Mouse (Mus musculus): ENCODE measurements around the gene Dhx58. TPM values are rescaled to one million over a fixed set of nuclear protein-coding genes. Genes with fewer than 3 reads are reported as not detected.

Gene Dhx58
- polyA plus RNA-seq, 1 experiment from 2014 or later: 2.7 TPM

DNA sequence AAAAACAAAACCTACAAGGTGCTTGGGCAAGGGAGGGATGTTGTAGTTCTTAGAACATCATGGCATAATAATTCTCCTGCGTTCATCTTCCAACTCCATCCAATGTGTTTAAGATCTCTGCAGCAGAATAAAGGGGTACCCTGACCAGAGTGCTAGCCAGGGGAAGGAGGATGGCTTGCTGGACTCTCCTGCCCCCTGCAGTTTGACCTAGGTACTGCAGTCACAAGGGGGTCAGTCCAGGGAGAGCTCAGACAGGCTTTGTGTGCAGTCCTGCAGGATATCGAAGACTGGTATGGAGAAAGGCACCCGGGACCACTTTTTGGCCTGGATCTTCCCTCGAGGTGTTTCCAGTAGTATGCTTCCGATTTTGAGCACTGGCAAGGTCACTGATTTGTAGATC, 9.1 kb downstream of the Dhx58 start:
- H3K27me3 ChIP-seq (ENCODE audit: control insufficient read depth, insufficient read depth, low read length): no peaks in the 10 kb centered on the region
- H3K27ac ChIP-seq (ENCODE audit: low read depth, low read length): no peak overlapping the region
- H3K9ac ChIP-seq (replicated peaks; ENCODE audit: low read depth, low read length): no peak overlapping the region
- H3K9me3 ChIP-seq (ENCODE audit: control insufficient read depth, low read length): no peaks in the 10 kb centered on the region
- no peak for ATAC-seq (ENCODE audit: low read depth)
- no peaks in the 10 kb centered on the region for H3K36me3 ChIP-seq (ENCODE audit: control insufficient read depth, insufficient read depth, low read length)
- WGBS: 41% methylated on average over 5 of the region's 5 CpGs
- no peak overlapping the region for H3K4me2 ChIP-seq (ENCODE audit: low read depth, low read length)
- no peaks in the 10 kb centered on the region for H3K4me1 ChIP-seq (ENCODE audit: control insufficient read depth, insufficient read depth, low read length)
- H3K4me3 ChIP-seq (ENCODE audit: low read depth, low read length): no peak overlapping the region

DNA sequence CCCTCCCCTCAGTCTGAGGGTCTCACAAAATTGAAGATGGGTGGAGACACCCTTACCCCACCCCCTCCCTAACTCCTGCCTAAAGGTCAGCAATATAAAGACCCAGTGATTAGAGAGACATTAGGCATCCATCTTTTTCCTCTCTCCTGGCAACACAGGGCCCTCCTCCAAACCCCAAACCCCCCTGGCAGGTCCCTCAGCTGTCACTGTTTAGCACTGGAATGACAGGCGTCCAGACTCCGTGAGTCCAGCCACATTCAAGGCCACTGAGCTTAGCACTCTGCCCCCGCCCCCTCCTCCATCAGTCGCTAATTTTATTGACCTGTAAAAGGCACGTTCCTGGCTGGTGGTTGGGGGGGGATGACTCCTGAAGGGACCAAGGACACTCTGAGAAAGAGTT, 10.9 kb downstream of the Dhx58 start:
- Histone ChIP-seq H3K27ac (ENCODE audit: low read depth, low read length) (no peak overlapping the region), H3K4me3 (ENCODE audit: low read depth, low read length) (no peak overlapping the region), H3K27me3 (ENCODE audit: control insufficient read depth, insufficient read depth, low read length) (no peaks in the 10 kb centered on the region), H3K36me3 (ENCODE audit: control insufficient read depth, insufficient read depth, low read length) (no peaks in the 10 kb centered on the region), H3K9ac (replicated peaks; ENCODE audit: low read depth, low read length) (no peak overlapping the region), H3K4me1 (ENCODE audit: control insufficient read depth, insufficient read depth, low read length) (no peaks in the 10 kb centered on the region), H3K9me3 (ENCODE audit: control insufficient read depth, low read length) (no peaks in the 10 kb centered on the region), H3K4me2 (ENCODE audit: low read depth, low read length) (no peak overlapping the region)
- no peak for ATAC-seq (ENCODE audit: low read depth)
- 17% methylated on average over 5 of the region's 5 CpGs for WGBS

DNA sequence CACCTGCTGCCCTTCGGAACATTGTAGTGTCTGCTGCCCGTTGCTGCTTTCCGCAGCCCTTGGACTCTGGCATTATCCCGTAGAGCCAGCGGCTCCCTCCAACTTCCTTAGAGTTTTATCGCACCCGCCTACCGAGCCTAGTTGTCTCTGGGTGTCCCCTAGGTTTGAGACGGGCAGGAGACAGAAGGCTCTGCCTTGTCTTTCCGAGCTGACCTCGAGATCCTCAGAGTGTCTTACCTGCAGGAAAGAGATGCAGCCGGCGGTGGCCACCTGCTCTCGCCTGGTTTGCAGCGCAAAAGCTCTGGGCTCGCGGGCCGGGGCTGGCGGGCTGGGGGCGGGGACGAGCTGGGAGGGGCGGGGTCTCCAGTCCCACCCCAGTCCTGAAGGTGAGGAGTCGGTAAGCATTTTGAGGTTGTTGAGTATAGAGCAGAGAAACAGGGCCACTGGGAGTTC, 11.9 kb downstream of the Dhx58 start, which contains the start of gene Zfp385c:
Zfp385c (minus strand) TSS at position 292 of the 453 bp plus-strand sequence.
- H3K9ac ChIP-seq (replicated peaks; ENCODE audit: low read depth, low read length): no peak within 1 kb of the TSS

DNA sequence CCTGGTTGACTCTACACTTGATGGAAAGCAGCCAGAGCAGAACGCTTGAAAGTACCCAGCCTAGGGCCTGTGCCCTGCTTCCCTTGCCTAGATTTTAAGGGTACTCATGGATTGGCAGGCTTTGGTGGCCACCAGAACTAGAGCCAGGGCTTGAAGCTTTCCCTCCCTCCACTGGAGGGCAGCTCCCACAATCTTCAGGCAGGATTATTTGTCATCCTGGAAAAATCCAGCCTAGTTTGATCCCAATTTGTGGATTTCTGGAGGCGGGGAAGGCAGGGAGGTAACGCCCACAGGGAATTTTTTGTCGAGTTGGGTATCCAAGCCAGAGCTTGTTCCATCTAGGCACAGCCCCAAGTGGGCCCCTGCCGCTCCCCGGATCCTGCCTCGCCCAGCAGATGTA, 13.7 kb downstream of the Dhx58 start:
- H3K27me3 ChIP-seq (ENCODE audit: control insufficient read depth, insufficient read depth, low read length): no peaks in the 10 kb centered on the region

More for the DNA sequence above, 11.9 kb downstream of the Dhx58 start, which contains the start of gene Zfp385c:
- Histone ChIP-seq H3K4me1 (ENCODE audit: control insufficient read depth, insufficient read depth, low read length) (no peaks in the 10 kb centered on the region), H3K27me3 (ENCODE audit: control insufficient read depth, insufficient read depth, low read length) (no peaks in the 10 kb centered on the region), H3K9me3 (ENCODE audit: control insufficient read depth, low read length) (no peaks in the 10 kb centered on the region), H3K4me2 (ENCODE audit: low read depth, low read length) (peak within 1 kb of the TSS; percentile 38), H3K4me3 (ENCODE audit: low read depth, low read length) (peak within 1 kb of the TSS; percentile 11; the same call in 1 of the 2 replicates), H3K36me3 (ENCODE audit: control insufficient read depth, insufficient read depth, low read length) (no peaks in the 10 kb centered on the region), H3K27ac (ENCODE audit: low read depth, low read length) (no peak within 1 kb of the TSS)
- 1% methylated on average over 23 of the region's 23 CpGs for WGBS
- no peak for ATAC-seq (ENCODE audit: low read depth)

DNA sequence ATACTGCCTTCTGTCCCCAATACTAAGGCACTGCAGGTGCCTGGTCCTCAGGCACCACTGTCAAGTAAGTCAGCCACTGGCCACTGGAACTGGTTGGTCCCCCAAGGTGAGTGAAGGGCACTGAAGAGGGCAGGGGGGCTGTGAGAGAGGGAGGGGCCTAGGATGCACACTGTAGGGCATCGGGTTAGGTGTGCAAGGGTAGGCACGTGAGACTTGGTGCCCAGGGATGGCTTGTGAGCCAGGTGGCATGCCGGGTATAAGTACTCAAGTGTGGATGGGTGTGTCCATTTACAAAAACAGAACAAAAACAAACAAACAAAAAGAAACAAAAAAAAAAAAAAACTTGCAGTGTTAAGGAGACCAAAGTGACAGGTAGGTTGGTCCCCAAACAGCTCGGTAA, 15.6 kb downstream of the Dhx58 start:
- H3K27me3 ChIP-seq (ENCODE audit: control insufficient read depth, insufficient read depth, low read length): no peaks in the 10 kb centered on the region
- H3K36me3 ChIP-seq (ENCODE audit: control insufficient read depth, insufficient read depth, low read length): no peaks in the 10 kb centered on the region
- no peak overlapping the region for H3K9ac ChIP-seq (replicated peaks; ENCODE audit: low read depth, low read length)
- H3K4me1 ChIP-seq (ENCODE audit: control insufficient read depth, insufficient read depth, low read length): no peaks in the 10 kb centered on the region
- H3K4me3 ChIP-seq (ENCODE audit: low read depth, low read length): no peak overlapping the region
- H3K27ac ChIP-seq (ENCODE audit: low read depth, low read length): no peak overlapping the region
- H3K4me2 ChIP-seq (ENCODE audit: low read depth, low read length): no peak overlapping the region
- H3K9me3 ChIP-seq (ENCODE audit: control insufficient read depth, low read length): no peaks in the 10 kb centered on the region
- 77% methylated on average over 4 of the region's 4 CpGs for WGBS
- no peak for ATAC-seq (ENCODE audit: low read depth)

More for the DNA sequence above, 13.7 kb downstream of the Dhx58 start:
- H3K9me3 ChIP-seq (ENCODE audit: control insufficient read depth, low read length): no peaks in the 10 kb centered on the region
- no peak overlapping the region for H3K27ac ChIP-seq (ENCODE audit: low read depth, low read length)
- no peak overlapping the region for H3K9ac ChIP-seq (replicated peaks; ENCODE audit: low read depth, low read length)
- H3K4me2 ChIP-seq (ENCODE audit: low read depth, low read length): no peak overlapping the region
- WGBS: 82% methylated on average over 7 of the region's 7 CpGs
- no peaks in the 10 kb centered on the region for H3K36me3 ChIP-seq (ENCODE audit: control insufficient read depth, insufficient read depth, low read length)
- no peaks in the 10 kb centered on the region for H3K4me1 ChIP-seq (ENCODE audit: control insufficient read depth, insufficient read depth, low read length)
- ATAC-seq (ENCODE audit: low read depth): no peak
- no peak overlapping the region for H3K4me3 ChIP-seq (ENCODE audit: low read depth, low read length)

DNA sequence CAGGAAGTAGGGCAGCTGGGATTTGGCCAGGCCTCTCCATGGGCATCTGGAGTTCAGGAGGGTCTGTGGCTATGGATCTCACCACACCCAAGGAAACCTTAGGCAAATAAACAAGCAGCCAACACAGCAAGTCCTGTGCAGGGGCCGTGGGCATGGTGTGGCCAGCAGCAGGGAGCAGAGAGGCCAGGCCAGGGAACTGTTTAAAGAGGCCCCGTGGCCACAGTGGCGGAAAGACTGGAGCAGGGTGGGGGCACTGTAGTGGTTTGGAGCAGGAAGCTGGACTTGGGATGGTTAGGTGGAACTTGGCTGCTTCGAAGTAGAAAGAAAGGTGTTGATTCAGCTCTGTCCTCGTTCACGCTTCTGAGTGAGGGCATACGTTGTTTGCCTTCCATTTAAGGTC, 16.8 kb downstream of the Dhx58 start:
- Histone ChIP-seq H3K4me2 (ENCODE audit: low read depth, low read length) (no peak overlapping the region), H3K36me3 (ENCODE audit: control insufficient read depth, insufficient read depth, low read length) (no peaks in the 10 kb centered on the region), H3K9me3 (ENCODE audit: control insufficient read depth, low read length) (no peaks in the 10 kb centered on the region), H3K4me1 (ENCODE audit: control insufficient read depth, insufficient read depth, low read length) (no peaks in the 10 kb centered on the region), H3K9ac (replicated peaks; ENCODE audit: low read depth, low read length) (no peak overlapping the region), H3K4me3 (ENCODE audit: low read depth, low read length) (no peak overlapping the region), H3K27me3 (ENCODE audit: control insufficient read depth, insufficient read depth, low read length) (no peaks in the 10 kb centered on the region), H3K27ac (ENCODE audit: low read depth, low read length) (no peak overlapping the region)
- 78% methylated on average over 7 of the region's 7 CpGs for WGBS
- ATAC-seq (ENCODE audit: low read depth): no peak

DNA sequence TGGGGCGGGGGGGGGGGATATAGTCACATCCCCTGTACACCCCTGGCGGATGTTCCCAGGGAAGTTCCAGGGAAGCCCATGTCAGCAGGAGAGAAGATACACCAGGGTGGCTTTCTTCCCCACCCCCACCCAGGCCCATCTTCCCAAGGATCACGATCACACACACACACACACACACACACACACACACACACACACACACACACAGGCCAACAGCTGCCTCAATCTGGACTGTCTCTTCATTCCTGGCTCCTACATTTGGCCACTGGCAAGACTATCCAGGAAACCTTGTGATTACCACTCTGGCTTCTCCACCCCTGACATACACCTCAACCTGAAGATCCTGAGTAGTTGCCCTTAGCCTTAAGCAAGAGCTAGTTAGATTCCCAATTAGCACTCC, 18.7 kb downstream of the Dhx58 start:
- no peak overlapping the region for H3K9ac ChIP-seq (replicated peaks; ENCODE audit: low read depth, low read length)
- no peaks in the 10 kb centered on the region for H3K27me3 ChIP-seq (ENCODE audit: control insufficient read depth, insufficient read depth, low read length)
- no peak overlapping the region for H3K4me2 ChIP-seq (ENCODE audit: low read depth, low read length)
- no peaks in the 10 kb centered on the region for H3K4me1 ChIP-seq (ENCODE audit: control insufficient read depth, insufficient read depth, low read length)
- no peak for ATAC-seq (ENCODE audit: low read depth)
- no peak overlapping the region for H3K4me3 ChIP-seq (ENCODE audit: low read depth, low read length)
- H3K27ac ChIP-seq (ENCODE audit: low read depth, low read length): no peak overlapping the region
- no peaks in the 10 kb centered on the region for H3K9me3 ChIP-seq (ENCODE audit: control insufficient read depth, low read length)
- 79% methylated on average over 3 of the region's 3 CpGs for WGBS
- H3K36me3 ChIP-seq (ENCODE audit: control insufficient read depth, insufficient read depth, low read length): no peaks in the 10 kb centered on the region

DNA sequence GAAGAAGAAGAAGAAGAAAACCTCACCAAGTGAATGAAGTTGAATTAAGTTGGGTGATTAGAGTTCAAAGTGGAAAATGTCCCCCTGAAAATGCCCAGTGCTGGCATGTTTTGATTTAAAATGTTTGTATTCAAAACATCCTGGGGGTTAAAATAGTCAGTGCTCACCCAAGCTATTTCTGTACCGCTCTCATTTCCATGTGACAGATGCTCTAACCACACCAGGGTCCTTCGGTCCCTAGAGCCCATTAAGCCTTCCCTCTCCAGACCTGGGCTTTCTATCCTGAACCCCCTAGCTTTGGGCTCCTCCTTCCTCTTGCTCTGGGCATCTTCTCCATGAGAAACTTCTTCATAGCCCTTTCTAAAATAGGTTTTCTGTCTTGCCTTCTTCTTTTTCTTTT, 20.0 kb downstream of the Dhx58 start:
- Histone ChIP-seq H3K9ac (replicated peaks; ENCODE audit: low read depth, low read length) (no peak overlapping the region), H3K4me1 (ENCODE audit: control insufficient read depth, insufficient read depth, low read length) (no peaks in the 10 kb centered on the region), H3K36me3 (ENCODE audit: control insufficient read depth, insufficient read depth, low read length) (no peaks in the 10 kb centered on the region), H3K27me3 (ENCODE audit: control insufficient read depth, insufficient read depth, low read length) (no peaks in the 10 kb centered on the region), H3K27ac (ENCODE audit: low read depth, low read length) (no peak overlapping the region), H3K4me2 (ENCODE audit: low read depth, low read length) (no peak overlapping the region), H3K9me3 (ENCODE audit: control insufficient read depth, low read length) (no peaks in the 10 kb centered on the region), H3K4me3 (ENCODE audit: low read depth, low read length) (no peak overlapping the region)
- no peak for ATAC-seq (ENCODE audit: low read depth)
- 59% methylated on average over 2 of the region's 2 CpGs for whole genome bisulfite sequencing

DNA sequence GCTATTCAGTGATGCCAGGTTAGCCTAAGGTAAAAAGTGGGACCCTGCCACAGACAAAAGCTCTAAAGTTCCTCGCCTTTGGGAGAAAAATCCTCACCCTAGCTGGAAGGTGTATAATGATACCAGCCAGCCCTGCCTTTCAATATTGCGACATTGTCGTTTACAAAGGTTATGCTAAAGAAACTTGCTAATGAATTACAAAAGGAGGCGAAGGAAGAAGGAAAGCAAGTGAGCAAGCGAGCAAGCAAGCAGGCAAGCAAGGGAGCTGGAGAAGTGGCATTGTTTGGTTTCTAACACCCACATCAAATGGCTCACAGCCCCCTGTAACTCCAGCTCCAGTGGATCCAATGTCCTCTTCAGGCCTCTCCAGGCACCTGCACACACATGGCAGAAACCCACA, 21.5 kb downstream of the Dhx58 start:
- 73% methylated on average over 5 of the region's 5 CpGs for WGBS
- Histone ChIP-seq H3K4me1 (ENCODE audit: control insufficient read depth, insufficient read depth, low read length) (no peaks in the 10 kb centered on the region), H3K36me3 (ENCODE audit: control insufficient read depth, insufficient read depth, low read length) (no peaks in the 10 kb centered on the region), H3K9me3 (ENCODE audit: control insufficient read depth, low read length) (no peaks in the 10 kb centered on the region), H3K4me3 (ENCODE audit: low read depth, low read length) (no peak overlapping the region), H3K27me3 (ENCODE audit: control insufficient read depth, insufficient read depth, low read length) (no peaks in the 10 kb centered on the region), H3K4me2 (ENCODE audit: low read depth, low read length) (no peak overlapping the region), H3K9ac (replicated peaks; ENCODE audit: low read depth, low read length) (no peak overlapping the region), H3K27ac (ENCODE audit: low read depth, low read length) (no peak overlapping the region)
- ATAC-seq (ENCODE audit: low read depth): no peak

Measured in neural tube, embryonic 14.5 days (tissue).